Mouse (Mus musculus): Measurements from ENCODE around the gene Ccl5.

DNA sequence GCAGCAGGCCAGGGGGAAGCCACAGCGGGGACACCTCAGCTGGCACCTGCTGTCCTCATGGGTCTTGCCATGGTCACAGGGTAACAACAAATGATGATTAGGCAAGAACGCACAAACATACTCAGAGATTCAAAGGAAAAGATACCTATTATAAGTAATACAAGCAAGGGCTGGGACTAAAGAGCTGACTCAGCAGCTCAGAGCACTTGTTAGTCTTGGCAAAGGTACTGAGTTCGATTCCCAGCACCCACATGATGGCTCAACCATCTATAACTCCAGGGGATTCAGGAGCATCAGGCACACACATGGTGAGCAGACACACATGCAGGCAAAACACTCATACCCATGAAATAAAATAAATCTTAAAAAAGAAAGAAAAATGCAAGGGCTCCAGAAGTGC is 11.1 kb upstream of the Ccl5 start:
- no peak for TF ChIP-seq CTCF (IDR thresholded peaks at IDR 0.05; ENCODE audit: insufficient read depth, low read depth, low read length)
- TF ChIP-seq POLR2A (IDR thresholded peaks at IDR 0.05; ENCODE audit: insufficient read depth, low read depth, low read length): no peak
